Mouse (Mus musculus) erythroblast, embryonic 14.5 days (primary cell): ENCODE measurements around the gene Ston1.

Experiments
- GATA1 ChIP-seq: IDR thresholded peaks from 2 replicates; pipeline ENCODE4 v1.6.1; 2012; ENCODE audit warnings: low read length, inconsistent platforms, mixed read lengths
- TAL1 ChIP-seq: IDR thresholded peaks from 3 replicates; pipeline ENCODE4 v1.6.1; 2012; ENCODE audit warnings: low read length, inconsistent platforms, mixed read lengths

- no peak for TF ChIP-seq GATA1
- no peak for TF ChIP-seq TAL1
These were observed 15.7 kb downstream of the Ston1 start for GRCm38 (mm10) chr17:88613172-88613571.
